In genomic region chr6:93041041-93041440, GRCm38 (mm10) we compare ENCODE assay signal across 20 mouse cellular contexts.
A peak's percentile ranks its signal among the peaks of the same experiment; 100 is the strongest.
DNase-seq lines count a peak whose midpoint lies in the region; ATAC-seq and TF ChIP-seq lines count a peak whose summit lies in the region.
"Had no signal": no experiment of that assay in that cellular context is flagged by ENCODE, and none has a peak within 500 bp of the region (broad histone marks: within the 10 kb centered on the region; RNA-seq: fewer than 3 reads in every experiment).

No protein-coding gene starts in this region.

- no peak overlapping the region for H3K4me2 ChIP-seq in lung, embryonic 14.5 days
- H3K4me2 ChIP-seq: embryonic facial prominence, embryonic 15.5 days; forebrain, embryonic 15.5 days; heart, embryonic 13.5 days had no signal

- no peaks in the 10 kb centered on the region for H3K4me1 ChIP-seq in lung, embryonic 14.5 days (ENCODE audit: insufficient read depth)
- H3K4me1 ChIP-seq: embryonic facial prominence, embryonic 15.5 days; forebrain, embryonic 15.5 days had no signal

- H3K27ac ChIP-seq in lung, embryonic 14.5 days (ENCODE audit: low read depth): no peak overlapping the region
- H3K27ac ChIP-seq in layer of hippocampus, adult 2 months: no peak overlapping the region
- H3K27ac ChIP-seq: embryonic facial prominence, embryonic 15.5 days; forebrain, embryonic 15.5 days; heart, embryonic 13.5 days had no signal

- no peak overlapping the region for H3K4me3 ChIP-seq in lung, embryonic 14.5 days (ENCODE audit: low read depth, low read length)
- H3K4me3 ChIP-seq in layer of hippocampus, adult 2 months: no peak overlapping the region
- H3K4me3 ChIP-seq: embryonic facial prominence, embryonic 15.5 days; erythroblast, embryonic 14.5 days; forebrain, embryonic 15.5 days; heart, embryonic 13.5 days had no signal

- H3K27me3 ChIP-seq in lung, embryonic 14.5 days (ENCODE audit: insufficient read depth, low read length): no peaks in the 10 kb centered on the region
- H3K27me3 ChIP-seq: embryonic facial prominence, embryonic 15.5 days; forebrain, embryonic 15.5 days; heart, embryonic 13.5 days had no signal

- no peak for TF ChIP-seq CTCF in lung, embryonic 14.5 days (IDR thresholded peaks at IDR 0.05; ENCODE audit: low read depth)
- no peak for TF ChIP-seq CTCF in layer of hippocampus, adult 2 months (conservative IDR thresholded peaks at IDR 0.05)

- H3K9me3 ChIP-seq in lung, embryonic 14.5 days (ENCODE audit: low read depth, low read length): no peaks in the 10 kb centered on the region
- H3K9me3 ChIP-seq: embryonic facial prominence, embryonic 15.5 days; forebrain, embryonic 15.5 days had no signal

- H3K9ac ChIP-seq in lung, embryonic 14.5 days: no peak overlapping the region
- H3K9ac ChIP-seq: embryonic facial prominence, embryonic 15.5 days; forebrain, embryonic 15.5 days; heart, embryonic 13.5 days had no signal

- peak; percentile 21 for DNase-seq in adrenal gland, adult 2 months
- DNase-seq in adrenal gland, postnatal 25 days: no peak
- peak; percentile 31 for DNase-seq in lung, embryonic 14.5 days
- DNase-seq in lung, postnatal 4 days: no peak
- DNase-seq in 3T3-L1 (ENCODE audit: low read depth, low spot score): peak; percentile 58
- DNase-seq in fibroblast of lung, adult 2 months (ENCODE audit: low read depth): peak; percentile 23
- DNase-seq in layer of hippocampus, adult 2 months (ENCODE audit: low spot score in 2 of 2): no peak
- DNase-seq: cerebellum, adult 2 months; cerebellum, postnatal 14 days; embryo, embryonic 11 days; gastrocnemius, postnatal 36 days; heart, adult 11 months; heart, postnatal 36 days had no signal

- 70% methylated on average over 3 of the region's 3 CpGs for WGBS in lung, embryonic 14.5 days

- H3K36me3 ChIP-seq in lung, embryonic 14.5 days (ENCODE audit: insufficient read depth): no peaks in the 10 kb centered on the region
- H3K36me3 ChIP-seq: embryonic facial prominence, embryonic 15.5 days; forebrain, embryonic 15.5 days had no signal

- ATAC-seq in lung, embryonic 14.5 days (ENCODE audit: insufficient read depth): no peak
- ATAC-seq: forebrain, embryonic 15.5 days; hindbrain, embryonic 16.5 days; inflammation-experienced regulatory T-cells, adult 6 months; intestine, postnatal 0 days had no signal

Comparison
In these comparisons a context has a peak if more than half of its experiments do, and no peak if none do; other contexts are left out.
1. DNase-seq: peak in adrenal gland, adult 2 months (single experiment), lung, embryonic 14.5 days (single experiment), 3T3-L1 (single experiment) and fibroblast of lung, adult 2 months (single experiment); none in adrenal gland, postnatal 25 days (single experiment), lung, postnatal 4 days (0 of 2) and layer of hippocampus, adult 2 months (0 of 2).